Mouse (Mus musculus): ENCODE measurements around the gene Raly.
"Not testable (repeated sequence)": the region's sequence is repeated elsewhere in the genome, so short reads cannot be mapped to it uniquely, and the experiment has no call there.

The Raly gene

DNA sequence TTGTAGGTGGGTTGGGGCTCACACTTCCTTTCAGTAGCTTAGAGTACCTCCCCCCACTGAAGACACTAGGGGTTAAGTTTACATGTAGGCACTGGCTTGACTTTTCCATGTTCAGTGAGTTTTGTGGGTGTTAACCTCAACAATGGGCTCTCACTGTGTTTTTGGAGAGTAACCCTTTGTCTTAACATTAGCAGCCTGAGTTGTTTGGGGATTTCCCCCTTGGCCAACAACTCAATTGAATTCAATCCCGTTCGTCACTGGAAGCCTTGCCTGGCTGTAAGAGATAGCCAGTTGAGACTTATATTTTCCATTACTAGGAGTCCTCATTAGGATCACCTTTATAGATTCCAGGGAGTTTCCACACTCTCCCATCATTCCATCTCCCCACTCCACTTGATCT is 45.6 kb downstream of the Raly start:
- no peak for DNase-seq (ENCODE audit: low spot score)

DNA sequence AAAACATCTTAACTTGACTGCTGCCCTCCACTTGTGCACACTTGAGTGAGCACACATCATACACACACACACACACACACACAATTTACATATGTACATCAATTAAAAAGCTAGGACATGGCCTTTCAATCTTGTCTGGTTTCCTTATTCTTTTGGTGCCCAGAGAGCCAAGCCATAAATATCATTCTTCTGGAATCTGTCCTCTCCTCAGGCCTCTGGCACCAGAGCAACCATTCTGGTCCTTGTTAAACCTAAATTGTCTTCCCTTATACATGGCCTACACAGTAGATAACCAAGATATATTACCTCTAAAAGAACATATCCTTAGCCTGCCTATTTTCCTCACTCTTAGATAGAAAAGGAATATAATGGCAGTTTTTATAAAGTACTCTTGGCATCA is 57.2 kb downstream of the Raly start:
- DNase-seq (ENCODE audit: low spot score): no peak

DNA sequence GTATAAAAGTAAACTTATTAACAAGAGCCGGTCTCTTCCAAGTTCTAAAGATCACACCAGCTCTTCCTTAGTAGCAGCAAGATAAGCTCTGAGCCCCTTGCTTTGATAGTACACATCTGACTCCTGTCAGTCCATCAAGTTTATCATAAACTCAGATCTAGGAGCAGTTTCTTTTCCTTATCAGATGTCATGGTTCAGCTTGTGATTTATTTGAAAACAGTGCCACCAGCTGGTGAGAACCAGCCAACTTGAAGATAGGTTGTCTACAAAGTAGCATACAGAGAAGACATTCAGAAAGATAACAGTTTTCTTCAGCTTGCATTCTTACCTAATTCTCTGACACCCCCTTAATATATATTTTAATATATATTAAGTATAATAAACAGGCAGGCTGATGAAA is 64.5 kb downstream of the Raly start:
- DNase-seq (ENCODE audit: low spot score): no peak

DNA sequence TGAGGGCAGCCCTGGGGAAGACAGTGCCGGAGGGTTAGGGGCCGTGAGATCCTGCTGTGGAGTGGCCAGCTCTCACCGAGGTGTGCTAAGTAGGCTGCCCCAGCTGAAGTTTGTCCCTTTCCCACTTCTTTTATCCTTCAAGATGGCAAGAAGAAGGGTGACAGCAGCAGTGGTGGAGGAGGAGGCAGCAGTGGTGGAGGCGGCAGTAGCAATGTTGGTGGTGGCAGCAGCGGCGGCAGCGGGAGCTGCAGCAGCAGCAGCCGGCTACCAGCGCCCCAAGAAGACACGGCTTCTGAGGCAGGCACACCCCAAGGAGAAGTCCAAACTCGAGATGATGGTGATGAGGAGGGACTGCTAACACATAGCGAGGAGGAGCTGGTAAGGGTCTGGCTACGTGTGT is 72.8 kb downstream of the Raly start:
- no peak for DNase-seq (ENCODE audit: low spot score)

DNA sequence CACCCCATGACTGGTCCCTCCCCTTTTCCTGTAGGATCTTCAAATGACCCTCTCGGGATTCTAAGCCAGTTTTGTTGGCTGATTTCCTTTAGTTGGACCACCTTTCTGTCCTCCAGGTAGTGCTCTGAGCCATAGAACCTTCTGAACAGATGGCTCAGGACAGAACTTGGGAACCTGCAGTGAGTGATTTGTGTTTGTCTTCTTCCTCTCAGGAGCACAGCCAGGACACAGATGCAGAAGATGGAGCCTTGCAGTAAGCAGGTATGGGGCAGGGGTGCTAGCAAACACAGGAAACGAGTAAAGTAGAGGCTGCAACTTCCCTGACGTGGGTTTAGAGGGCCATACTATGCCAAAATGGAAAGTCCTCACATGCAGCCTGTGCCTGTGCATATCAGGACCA is 74.8 kb downstream of the Raly start:
- DNase-seq (ENCODE audit: low spot score): no peak

DNA sequence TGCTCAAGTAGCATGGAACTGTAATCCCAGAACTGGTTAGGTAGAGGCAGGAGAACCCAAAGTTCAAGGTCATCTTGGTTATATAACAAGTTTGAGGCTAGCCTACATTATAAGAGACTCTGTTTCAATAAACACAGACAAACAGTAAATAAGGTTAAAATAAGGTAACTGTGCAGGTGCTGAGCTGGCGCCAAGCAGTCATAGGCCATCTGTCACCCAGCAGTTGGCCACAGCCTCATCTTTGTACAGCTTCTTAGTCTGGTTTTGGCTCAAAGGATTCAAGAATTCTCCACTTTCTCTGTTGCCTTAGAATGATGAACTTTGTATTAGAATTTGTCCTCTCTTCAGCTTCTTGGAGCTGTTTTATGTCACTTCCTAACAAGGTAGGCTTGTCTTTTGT is 77.2 kb downstream of the Raly start:
- no peak for DNase-seq (ENCODE audit: low spot score)

DNA sequence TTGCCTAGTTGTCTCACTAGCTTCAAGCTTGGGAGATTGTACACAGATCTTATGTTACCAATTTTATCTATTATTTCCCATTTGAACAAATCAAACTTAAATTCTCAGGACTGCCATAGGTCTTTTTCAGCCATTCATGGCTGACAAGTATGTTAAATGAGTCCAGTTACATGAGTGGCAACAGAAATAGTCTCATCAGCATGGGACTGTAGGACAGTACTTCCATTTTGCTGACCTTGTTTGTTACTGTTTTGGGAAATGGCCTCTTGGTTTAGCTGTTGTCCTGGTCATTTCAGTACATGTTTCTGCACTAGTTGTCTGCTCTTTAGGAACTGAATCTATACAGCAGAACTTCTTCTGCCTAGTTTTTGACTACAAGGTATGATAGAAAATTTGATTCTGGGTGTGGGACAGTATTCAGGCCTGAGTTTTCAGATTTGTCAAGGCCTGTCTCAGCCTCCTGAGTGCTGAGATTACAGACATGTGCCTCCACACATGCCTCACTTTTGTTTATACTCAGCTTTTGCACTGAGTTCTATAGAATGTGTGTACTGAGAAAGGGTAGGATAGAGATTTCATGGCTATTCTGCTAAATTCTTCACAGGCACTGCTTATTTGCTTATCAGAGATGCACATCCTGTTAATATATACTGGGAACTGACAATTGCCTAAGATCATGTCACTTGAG is 79.2 kb downstream of the Raly start:
- DNase-seq (ENCODE audit: low spot score): no peak

DNA sequence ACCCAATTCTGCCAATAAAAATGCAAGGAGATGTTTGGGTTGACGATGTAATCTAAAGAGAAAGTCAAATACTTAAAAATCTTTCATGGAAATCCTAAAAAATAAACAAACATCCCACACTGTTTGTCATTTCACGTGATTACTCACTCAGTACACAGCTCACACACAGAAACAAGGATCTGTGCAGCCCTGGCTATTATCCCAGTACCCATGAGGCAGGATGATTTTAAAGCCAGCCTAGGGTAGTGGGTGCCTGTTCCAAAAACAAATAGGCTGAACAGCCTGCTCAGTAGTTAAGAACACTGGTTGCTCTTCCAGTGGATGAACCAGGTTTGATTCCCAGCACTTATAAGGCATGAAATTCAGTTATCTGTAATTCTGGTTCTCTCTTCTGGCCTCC is 85.7 kb downstream of the Raly start:
- DNase-seq (ENCODE audit: low spot score): no peak

DNA sequence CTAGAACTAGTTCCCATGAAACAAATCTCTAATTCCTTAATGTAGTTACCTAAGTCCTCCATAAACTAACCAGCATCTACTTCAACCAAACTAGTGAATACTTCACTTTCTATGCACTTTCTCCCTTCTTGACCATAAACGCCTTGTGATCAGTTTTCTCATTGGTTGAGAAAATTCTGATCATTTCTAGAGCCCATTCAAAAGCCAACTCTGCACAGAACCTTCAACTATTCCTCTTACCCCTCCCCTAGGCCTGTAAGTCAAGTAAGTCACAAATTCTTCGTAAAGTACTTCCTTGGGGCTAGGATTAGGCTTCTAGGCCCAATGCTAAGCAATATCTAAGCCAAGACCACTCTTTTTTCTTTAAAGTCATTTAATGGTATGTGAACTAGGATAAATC is 100.7 kb downstream of the Raly start:
- DNase-seq (ENCODE audit: low spot score): no peak

DNA sequence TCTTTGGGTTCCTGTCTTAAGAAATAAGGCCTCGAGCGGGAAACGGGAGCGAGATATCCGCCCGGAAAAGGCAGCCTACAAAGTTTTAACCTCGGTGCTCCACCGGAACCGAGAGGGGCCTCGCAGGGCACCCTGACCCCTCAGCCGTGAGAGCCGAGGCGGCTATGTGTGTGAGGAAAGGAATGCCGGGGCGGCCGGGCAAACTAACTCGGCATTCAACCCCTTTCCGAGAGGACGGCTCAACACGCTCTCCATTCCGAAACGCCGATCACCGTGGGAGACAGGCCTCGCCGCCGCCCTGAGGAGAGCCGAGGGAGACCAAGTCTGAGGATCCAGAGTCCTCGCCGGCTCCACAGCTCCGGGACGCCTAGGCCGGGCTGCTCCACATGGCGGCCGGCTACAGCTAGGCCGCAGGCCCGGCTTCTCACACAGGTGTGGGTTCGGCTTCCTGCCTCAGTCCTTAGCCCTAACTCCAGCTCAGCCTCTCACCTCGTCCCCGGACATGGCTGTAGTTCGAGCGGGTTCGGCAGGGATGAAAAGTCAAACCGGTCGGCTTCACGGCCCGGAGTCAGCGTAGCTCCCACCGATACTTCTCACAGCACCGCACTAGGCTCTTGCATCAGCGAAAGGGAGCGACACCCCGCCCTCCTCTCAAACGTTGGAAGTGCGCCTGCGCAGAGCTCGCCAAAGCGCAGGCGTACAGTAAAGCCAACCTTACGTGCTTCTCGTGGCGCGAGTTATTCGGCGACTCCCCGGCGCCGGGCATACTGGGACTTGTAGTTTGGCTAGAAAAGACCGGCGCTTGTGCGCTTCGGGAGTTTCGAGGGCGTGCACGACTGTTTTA is 101.5 kb downstream of the Raly start, which contains the start of gene Eif2s2:
Gene Eif2s2, minus strand, starts transcription at position 735 of the 844 bp plus-strand sequence.
- peak; percentile 79 for DNase-seq (ENCODE audit: low spot score)

DNA sequence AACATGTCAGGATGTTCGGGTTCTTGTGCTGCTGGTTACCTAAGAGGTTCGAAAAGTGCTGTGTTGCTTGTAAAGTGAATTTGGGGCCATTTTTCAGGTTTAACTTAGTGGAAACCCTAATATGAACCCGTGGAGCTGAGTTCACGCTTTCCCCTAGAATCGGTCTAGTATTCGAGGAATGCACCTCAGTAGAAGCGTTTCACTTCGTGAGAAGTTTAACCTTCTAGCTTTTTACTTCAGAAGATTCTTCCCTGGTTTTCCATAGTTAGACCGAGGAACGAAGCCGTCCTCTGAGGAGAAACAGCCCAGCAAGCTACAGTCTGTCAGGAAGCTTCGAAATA is 102.1 kb downstream of the Raly start:
- DNase-seq (ENCODE audit: low spot score): no peak

DNA sequence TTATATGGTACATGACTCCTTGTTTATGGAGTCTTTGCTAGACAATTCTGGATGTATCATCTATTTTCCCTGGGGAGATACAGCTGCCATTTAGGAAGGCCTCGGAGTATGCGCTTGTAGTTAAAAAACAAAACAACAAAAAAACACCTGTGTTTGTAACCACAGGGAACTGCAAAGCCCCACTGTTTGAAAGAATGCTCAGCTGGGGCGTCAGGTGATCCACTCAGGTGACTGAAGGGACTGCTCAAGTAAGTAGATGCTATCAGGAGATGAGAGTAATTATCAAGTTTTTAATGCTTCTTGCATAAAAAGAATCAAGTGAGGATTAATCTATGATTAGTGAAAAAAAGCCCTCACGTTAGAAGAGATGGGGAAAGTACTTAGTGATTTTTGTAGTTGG is 102.7 kb downstream of the Raly start:
- DNase-seq (ENCODE audit: low spot score): no peak

DNA sequence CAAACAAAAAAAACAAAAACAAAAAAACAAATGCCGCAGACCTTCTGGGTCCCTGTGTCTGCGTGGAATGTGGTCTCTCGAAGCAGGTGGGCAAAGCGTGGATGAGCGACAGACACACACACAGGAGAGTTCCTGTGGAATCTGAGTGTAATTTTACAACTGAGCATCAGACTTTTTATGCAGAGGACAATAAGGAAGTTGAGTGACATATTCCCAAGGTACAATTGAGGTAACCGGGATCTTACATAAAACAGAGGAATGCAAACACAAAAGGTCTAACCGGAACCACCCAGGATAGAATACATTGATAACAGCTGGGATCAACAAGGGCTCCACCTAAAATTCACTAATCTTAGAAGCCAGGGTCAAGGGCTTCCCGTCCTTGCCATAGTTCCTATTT is 108.1 kb downstream of the Raly start:
- not testable (repeated sequence) for DNase-seq (ENCODE audit: low spot score)

DNA sequence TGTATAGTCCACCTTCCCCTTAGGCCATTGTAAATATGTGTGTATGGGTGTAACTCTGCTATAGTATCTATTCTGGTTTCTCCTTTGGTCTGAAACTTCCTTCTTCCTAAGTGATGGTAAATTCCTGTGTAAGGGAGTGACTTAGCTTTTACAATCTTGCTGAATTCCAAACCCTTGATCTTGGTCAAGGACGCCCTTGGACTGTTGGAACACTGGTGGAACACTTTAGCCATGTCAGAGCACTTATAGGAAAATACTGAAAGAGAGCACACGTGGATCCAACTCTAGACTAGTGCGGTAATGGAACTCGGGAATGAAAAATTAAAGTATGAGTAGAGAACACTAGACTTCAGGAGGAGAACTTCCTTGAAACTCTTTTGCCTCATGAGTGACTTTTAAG is 108.5 kb downstream of the Raly start:
- not testable (repeated sequence) for DNase-seq (ENCODE audit: low spot score)

DNA sequence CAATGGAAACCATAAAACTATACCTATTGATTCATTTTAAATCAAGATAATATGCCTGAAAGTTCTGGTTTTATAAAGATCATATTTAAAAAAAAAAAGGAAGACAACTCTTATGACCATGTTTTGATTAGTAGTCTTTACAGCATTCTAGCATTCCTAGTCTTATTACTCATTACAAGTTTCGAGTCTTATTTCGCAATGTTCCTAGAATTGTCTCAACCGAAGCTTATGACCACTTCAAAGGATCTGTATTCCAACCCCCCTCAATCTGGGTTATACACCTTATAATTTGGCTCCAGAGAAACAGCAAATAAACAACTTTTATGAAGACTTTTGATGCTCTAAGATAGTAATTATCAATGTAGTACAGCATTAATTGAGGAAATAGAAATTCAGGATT is 111.2 kb downstream of the Raly start:
- DNase-seq (ENCODE audit: low spot score): no peak

DNA sequence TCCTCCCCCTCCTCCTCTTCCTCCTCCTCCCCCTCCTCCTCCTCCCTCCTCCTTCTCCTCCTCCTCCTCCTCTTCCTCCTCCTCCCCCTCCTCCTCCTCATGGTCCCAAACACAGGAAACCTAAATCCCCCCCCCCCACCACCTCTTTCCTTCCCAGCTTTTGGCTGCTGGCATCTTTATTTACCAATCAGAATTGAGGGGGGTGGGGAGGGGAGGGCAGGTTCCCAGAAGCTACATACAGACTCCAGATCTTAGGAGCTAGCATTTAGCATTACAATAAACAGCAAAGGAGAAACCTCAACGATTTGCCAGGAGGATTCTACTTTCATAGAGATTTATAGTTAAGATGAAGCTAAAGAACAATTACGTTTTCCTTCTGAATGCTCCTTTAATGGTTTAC is 114.9 kb downstream of the Raly start:
- DNase-seq (ENCODE audit: low spot score): no peak

DNA sequence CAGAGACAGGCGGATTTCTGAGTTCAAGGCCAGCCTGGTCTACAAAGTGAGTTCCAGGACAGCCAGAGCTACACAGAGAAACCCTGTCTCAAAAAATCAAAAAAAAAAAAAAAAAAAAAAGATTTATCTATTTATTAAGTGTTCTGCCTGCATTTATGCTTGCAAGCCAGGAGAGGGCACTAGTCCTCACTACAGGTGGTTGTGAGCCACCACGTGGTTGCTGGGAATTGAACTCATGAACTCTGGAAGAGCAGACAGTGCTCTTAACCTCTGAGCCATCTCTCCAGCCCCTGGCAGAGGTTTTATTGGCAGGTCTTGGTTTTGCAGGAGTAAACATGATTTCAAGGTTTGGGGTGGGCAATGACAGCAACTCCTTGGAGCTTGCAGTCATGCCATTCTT is 117.3 kb downstream of the Raly start:
- DNase-seq (ENCODE audit: low spot score): not testable (repeated sequence)

DNA sequence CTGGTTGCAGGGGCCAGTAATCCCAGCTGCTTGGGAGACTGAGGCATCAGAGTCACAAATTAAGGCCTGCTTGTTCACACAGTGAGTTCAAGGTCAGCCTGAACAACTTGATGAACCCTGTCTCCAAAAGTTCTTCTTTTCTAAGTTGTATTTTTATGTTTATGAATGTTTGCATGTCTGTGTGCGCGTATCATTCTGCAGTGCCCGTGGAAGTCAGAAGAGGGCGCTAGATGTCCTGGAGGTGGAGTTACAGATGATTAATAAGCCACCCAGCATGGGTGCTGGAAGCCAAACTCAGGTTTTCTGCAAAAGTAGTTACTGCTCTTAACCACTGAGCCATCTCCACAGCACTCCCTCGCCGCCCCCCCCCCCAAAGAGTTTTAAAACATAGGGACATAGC is 118.9 kb downstream of the Raly start:
- DNase-seq (ENCODE audit: low spot score): no peak

DNA sequence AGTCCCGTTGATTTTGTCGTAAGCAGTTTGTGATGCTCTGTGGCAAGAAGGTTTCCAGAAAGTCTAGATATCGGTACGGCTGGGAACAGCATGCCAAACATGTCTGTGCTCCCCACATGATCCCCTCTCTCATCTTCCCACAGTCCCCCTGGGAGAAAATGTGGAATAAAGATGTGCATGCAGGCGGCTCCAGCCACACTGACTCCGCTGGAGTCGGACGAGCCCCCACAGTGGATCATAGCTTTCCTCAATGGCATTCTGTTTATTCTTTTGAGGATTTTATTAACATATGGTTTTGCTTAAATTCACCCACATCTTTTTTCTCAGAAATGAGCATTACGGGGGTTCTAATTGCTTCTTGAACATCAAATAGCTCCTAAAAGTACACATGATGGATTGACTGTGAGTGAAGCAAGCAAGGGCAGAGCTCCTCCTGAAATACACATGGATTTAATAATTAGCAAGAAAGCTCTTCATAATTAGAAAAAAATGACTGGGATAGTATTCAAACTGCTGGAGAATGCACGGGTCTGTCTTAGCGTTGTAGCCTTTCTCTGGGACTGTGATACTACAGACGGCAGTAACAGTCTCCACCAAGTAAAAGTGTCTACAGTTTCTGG is 125.1 kb downstream of the Raly start:
- DNase-seq (ENCODE audit: low spot score): no peak

DNA sequence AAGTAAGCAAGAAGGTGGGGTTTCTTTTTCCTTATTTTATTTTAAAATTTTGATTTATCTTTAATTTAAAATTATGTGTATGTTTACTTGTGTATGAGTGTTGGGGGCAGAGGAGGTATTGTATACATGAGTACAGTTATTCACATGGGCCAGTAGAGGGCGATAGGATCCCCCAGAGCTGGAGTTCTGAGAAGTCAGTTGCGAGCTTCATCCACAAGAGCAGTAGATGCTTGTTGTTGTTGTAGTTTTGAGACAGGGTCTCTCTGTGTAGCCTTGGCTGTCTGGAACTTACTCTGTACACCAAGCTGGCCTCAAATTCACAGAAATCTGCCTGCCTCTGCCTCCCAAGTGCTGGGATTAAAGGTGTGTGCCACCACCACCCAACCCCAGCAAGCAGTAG is 125.7 kb downstream of the Raly start:
- DNase-seq (ENCODE audit: low spot score): no peak
